Mouse (Mus musculus) macrophage (primary cell): Measurements from ENCODE around the gene Cep164. TPM values are rescaled to one million over a fixed set of nuclear protein-coding genes. Genes with fewer than 3 reads are reported as not detected.

ENCODE experiments used
- H3K27ac ChIP-seq: fragments of 350-480 bp; formaldehyde crosslinking; 2 replicates; pipeline ENCODE4 v1.9.0; 2021
- H3K36me3 ChIP-seq: fragments of 350-480 bp; formaldehyde crosslinking; 2 replicates; pipeline ENCODE4 v1.9.0; 2021; ENCODE audit errors: inconsistent target
- H3K4me3 ChIP-seq: fragments of 350-480 bp; formaldehyde crosslinking; 2 replicates; pipeline ENCODE4 v1.9.0; 2021; ENCODE audit errors: inconsistent target
- H3K79me2 ChIP-seq: fragments of 350-480 bp; formaldehyde crosslinking; 2 replicates; pipeline ENCODE4 v1.9.0; 2021; ENCODE audit errors: inconsistent target
- WGBS: methylation state at CpG from one replicate; pipeline ENCODE4 v1.1.7; 2026; ENCODE audit warnings: inconsistent platforms; ENCODE audit not compliant: missing documents; 5-methylcytosine and 5-hydroxymethylcytosine counted together
- polyA plus RNA-seq: library from polyadenylated mRNA; stranded (reverse); fragments of 250-400 nt; gene quantifications from 3 replicates; pipeline ENCODE4 v1.2.4, GENCODE M21; 2018; ENCODE audit warnings: inconsistent platforms

Gene Cep164
- polyA plus RNA-seq, 1 experiment from 2014 or later = 35.2 TPM

- Histone ChIP-seq H3K79me2 (no peaks in the 10 kb centered on the region), H3K4me3 (no peak overlapping the region), H3K36me3 (no peaks in the 10 kb centered on the region), H3K27ac (no peak overlapping the region)
- 77% methylated on average over 3 of the region's 3 CpGs for WGBS
These were observed 17.1 kb upstream of the Cep164 start for GRCm38 (mm10) chr9:45845541-45845940.

GRCm38 (mm10) chr9:45843780-45844179, 15.3 kb upstream of the Cep164 start:
- no peaks in the 10 kb centered on the region for H3K36me3 ChIP-seq
- H3K4me3 ChIP-seq = no peak overlapping the region
- no peak overlapping the region for H3K27ac ChIP-seq
- no peaks in the 10 kb centered on the region for H3K79me2 ChIP-seq
- 80% methylated on average over 1 of the region's 1 CpGs for WGBS

DNA sequence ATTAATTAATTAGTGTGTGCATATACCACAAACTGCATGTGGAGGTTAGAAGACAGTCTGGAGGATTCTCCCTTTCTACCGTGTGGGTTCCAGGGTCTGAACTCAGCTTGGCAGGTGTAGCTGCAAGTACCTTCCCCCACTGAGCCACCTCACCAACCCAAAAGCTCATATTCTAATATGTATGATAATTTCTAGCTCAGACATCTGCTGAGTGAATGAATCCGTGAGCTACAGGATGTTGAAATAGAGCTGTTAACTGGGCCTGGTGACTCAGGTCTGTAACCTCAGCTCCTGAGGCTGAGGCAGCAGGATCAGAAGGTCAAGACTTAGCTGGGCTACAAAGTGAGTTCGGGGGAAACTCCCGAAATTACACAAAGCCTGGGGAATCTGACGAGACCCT, 14.5 kb upstream of the Cep164 start:
- Histone ChIP-seq H3K79me2 (no peaks in the 10 kb centered on the region), H3K27ac (no peak overlapping the region), H3K4me3 (no peak overlapping the region), H3K36me3 (no peaks in the 10 kb centered on the region)
- 60% methylated on average over 5 of the region's 5 CpGs for WGBS

GRCm38 (mm10) chr9:45841458-45841857, 13.0 kb upstream of the Cep164 start:
- Histone ChIP-seq H3K36me3 (no peaks in the 10 kb centered on the region), H3K27ac (no peak overlapping the region), H3K79me2 (no peaks in the 10 kb centered on the region), H3K4me3 (no peak overlapping the region)
- WGBS = 84% methylated on average over 6 of the region's 6 CpGs

DNA sequence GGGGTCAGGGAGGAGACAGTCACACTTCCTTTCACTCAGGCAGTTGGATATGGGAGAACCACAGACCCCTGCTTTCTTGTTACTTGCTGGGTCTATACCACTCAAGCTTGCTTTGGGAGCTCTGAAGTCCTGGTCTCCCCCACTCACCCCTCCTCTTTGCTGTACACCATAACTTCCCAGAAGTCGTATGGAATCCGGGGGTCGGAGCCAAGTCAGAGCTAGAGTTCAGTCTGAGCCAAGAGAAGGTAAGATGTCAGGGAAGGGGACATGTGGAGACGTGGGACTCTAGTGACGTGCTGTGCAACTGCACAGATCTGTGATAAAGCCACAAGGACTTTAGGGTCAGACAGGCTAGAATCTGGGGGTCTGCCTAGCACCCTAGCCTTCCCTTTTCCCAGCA, 11.8 kb upstream of the Cep164 start:
- H3K27ac ChIP-seq = no peak overlapping the region
- no peaks in the 10 kb centered on the region for H3K36me3 ChIP-seq
- no peaks in the 10 kb centered on the region for H3K79me2 ChIP-seq
- H3K4me3 ChIP-seq = no peak overlapping the region
- WGBS = 67% methylated on average over 5 of the region's 5 CpGs

DNA sequence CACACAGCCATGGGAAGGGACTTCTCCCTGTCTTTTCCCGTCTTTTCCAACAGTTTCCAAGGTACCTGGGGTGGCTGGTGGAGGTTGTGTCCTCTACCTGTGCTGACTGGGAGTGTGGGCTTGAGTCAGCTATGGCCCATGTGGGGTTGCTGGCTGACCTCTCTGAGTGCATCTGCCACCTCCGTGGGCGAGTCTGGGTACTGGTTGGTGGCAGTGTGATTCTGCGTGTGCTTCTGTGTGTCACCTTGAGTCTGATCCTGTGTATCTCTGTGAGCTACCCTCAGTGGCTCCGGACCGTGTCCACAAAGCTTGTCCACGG, 11.4 kb upstream of the Cep164 start:
- WGBS = 59% methylated on average over 6 of the region's 7 CpGs
- Histone ChIP-seq H3K79me2 (no peaks in the 10 kb centered on the region), H3K36me3 (no peaks in the 10 kb centered on the region), H3K4me3 (no peak overlapping the region), H3K27ac (no peak overlapping the region)

DNA sequence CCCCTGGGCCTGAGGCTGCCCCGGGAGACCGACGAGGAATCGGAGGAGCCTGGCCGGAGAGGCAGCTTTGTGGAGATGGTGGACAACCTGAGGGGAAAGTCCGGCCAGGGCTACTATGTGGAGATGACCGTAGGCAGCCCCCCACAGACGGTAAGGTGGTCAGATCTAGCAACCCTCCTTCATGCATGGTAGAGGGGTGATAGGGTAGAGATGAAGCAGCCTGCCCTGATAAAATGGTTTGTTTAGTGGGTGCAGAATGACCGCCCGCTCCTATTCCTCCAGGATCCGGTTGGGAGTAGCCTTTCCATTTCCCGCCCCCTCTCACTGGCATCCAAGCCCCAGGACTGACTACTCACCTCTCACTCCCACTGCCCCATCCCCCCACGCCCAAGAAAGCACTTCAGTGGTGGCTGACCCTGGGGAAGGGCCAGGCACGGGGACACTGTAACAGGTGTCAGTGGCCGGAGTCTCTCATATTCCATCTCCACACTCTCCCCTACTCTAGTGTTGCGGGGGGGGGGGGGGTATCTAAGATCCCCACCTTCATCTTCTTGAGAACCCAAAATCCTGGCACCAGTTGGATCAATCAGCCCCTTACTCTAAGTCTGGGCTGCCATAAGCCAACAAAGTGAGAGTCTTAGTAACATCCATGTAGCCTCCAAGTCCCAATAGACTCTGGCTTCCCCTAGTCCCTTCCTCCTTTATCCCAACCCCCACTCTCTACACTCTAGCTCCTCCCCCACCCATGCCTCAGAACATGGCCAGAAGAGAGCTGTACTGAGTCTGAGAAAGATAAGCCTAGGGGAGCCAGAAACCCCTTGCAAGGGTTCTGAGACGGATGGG, 10.9 kb upstream of the Cep164 start:
- Histone ChIP-seq H3K36me3 (no peaks in the 10 kb centered on the region), H3K27ac (no peak overlapping the region), H3K79me2 (no peaks in the 10 kb centered on the region), H3K4me3 (peak overlapping the region; percentile 17; the same call in 1 of the 2 replicates)
- 38% methylated on average over 16 of the region's 17 CpGs for WGBS

- Histone ChIP-seq H3K79me2 (no peaks in the 10 kb centered on the region), H3K27ac (no peak within 1 kb of the TSS), H3K36me3 (no peaks in the 10 kb centered on the region), H3K4me3 (peak within 1 kb of the TSS; percentile 17; the same call in 1 of the 2 replicates)
- 2% methylated on average over 36 of the region's 40 CpGs for whole genome bisulfite sequencing
These were observed 10.1 kb upstream of the Cep164 start, which contains the start of gene Bace1 for GRCm38 (mm10) chr9:45838434-45839138. Gene Bace1 (plus strand): TSS chr9:45838580.

DNA sequence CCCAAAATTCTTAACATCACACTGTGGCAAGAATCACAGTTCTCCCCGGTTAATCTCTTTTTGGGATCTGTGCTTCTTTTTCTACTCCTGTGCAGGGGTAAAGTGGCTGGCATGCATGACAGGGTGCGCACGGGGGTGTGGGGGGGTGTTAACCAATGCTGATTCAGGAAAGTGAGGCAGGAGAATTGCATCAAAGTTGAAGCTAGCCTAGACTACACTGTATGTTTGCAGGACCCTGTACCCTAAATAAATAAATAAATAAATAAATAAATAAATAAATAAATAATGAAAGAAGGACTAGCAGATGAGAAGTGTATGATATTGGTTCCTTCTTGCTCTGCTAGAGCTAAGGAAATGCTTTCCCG, 9.6 kb upstream of the Cep164 start:
- Histone ChIP-seq H3K79me2 (no peaks in the 10 kb centered on the region), H3K4me3 (peak overlapping the region; percentile 17; the same call in 1 of the 2 replicates), H3K36me3 (no peaks in the 10 kb centered on the region), H3K27ac (no peak overlapping the region)
- WGBS = 41% methylated on average over 4 of the region's 4 CpGs

DNA sequence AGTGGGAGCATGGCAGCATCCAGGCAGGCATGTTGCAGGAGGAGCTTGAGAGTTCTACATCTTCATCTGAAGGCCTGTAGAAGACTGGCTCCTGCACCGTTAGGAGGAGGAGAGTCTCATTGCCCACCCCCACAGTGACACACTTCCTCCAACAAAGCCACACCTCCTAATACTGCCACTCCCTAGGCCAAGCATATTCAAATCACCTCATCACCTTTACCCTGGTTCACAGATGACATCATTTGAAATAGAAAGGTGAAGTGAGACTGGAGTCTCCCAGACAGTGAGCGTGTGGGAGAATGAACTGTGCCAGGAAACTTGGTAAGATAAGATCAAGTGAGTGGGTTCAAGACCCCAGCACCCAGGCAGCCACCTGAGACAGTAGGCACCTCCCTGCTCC, 5.0 kb upstream of the Cep164 start:
- Histone ChIP-seq H3K36me3 (no peaks in the 10 kb centered on the region), H3K79me2 (no peaks in the 10 kb centered on the region), H3K27ac (no peak overlapping the region), H3K4me3 (no peak overlapping the region)
- WGBS = 60% methylated on average over 2 of the region's 2 CpGs

DNA sequence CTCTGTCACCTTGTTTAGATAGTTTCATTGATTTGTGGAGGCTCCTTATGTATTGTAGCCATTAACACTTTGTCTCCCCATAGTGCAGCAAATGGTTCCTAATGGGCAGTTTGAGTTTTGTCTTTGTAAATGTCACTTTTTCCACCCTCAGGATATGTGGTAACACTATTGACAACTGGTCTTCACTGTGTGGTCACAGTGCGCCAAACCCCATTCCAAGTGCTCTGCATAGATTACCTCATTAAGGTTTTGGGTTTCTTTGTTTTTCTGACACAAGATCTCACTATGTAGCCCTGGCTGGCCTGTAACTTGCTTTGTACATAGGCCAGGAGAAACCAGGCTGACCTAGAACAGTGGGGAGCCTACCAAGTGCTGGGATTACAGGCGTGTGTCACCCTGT, 4.4 kb upstream of the Cep164 start:
- no peaks in the 10 kb centered on the region for H3K36me3 ChIP-seq
- no peak overlapping the region for H3K4me3 ChIP-seq
- WGBS = 88% methylated on average over 2 of the region's 2 CpGs

GRCm38 (mm10) chr9:45829107-45829506, 616 bp upstream of the Cep164 start:
- H3K36me3 ChIP-seq = no peaks in the 10 kb centered on the region
- no peak overlapping the region for H3K27ac ChIP-seq
- H3K4me3 ChIP-seq = peak overlapping the region; percentile 77; the same call in 1 of the 2 replicates
- H3K79me2 ChIP-seq = no peaks in the 10 kb centered on the region
- WGBS = 44% methylated on average over 10 of the region's 10 CpGs

More for the DNA sequence above, 4.4 kb upstream of the Cep164 start:
- Histone ChIP-seq H3K27ac (no peak overlapping the region), H3K79me2 (no peaks in the 10 kb centered on the region)

DNA sequence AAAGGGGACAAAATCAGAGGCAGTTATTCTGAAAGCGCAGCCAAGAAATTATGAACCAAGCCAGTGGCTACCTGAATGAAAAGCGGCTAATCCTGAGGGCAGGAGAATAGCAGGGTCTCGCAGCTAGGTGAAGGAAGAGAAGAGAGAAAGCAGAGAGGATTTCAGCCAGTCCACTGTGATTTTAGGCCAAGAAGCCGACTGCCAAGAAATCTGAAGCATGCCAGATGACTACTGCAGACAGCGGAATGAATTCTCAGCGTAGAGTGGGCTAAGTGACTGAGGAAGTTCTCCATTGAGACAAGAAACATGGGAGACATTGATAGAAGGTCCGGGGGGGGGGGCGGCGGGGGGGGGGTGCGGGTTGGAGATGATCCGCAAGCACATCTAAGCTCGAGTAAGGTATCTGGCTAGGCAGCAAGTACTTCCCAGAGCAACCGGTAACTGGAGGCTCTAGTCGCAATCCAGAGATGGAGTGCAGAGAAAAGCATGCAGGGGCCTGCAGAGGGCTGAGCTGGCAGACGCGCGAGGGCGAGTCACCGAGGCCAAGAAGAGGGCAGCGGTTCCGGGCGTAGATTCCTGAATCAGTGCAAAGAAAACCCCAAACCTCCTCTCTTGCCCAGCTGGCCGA, 714 bp downstream of the Cep164 start:
- peak overlapping the region; percentile 77 for H3K4me3 ChIP-seq
- 17% methylated on average over 22 of the region's 23 CpGs for WGBS
- no peaks in the 10 kb centered on the region for H3K36me3 ChIP-seq
- H3K27ac ChIP-seq = peak overlapping the region; percentile 35
- H3K79me2 ChIP-seq = no peaks in the 10 kb centered on the region

- no peaks in the 10 kb centered on the region for H3K79me2 ChIP-seq
- H3K36me3 ChIP-seq = peaks cover 10% of the 10 kb centered on the region; the same call in 1 of the 2 replicates
- 26% methylated on average over 9 of the region's 9 CpGs for WGBS
- no peak overlapping the region for H3K27ac ChIP-seq
- no peak overlapping the region for H3K4me3 ChIP-seq
These were observed 10.0 kb downstream of the Cep164 start for GRCm38 (mm10) chr9:45818406-45819011.
